Mouse (Mus musculus) lung, adult 2 months (tissue): Measurements from ENCODE around the gene Olfr503. TPM values are rescaled to one million over a fixed set of nuclear protein-coding genes. Genes with fewer than 3 reads are reported as not detected.
"Not testable (repeated sequence)": the region's sequence is repeated elsewhere in the genome, so short reads cannot be mapped to it uniquely, and the experiment has no call there.

Experiments used
- DNase-seq: peaks from one replicate; pipeline ENCODE4 v3.0.0; 2022
- H3K4me1 ChIP-seq: fragments of 200-500 bp; 2 replicates; pipeline ENCODE4 v1.6.1; 2011; ENCODE audit warnings: low read length; ENCODE audit not compliant: control insufficient read depth, insufficient read depth
- H3K4me3 ChIP-seq: fragments of 200-500 bp; replicated peaks from 2 replicates; pipeline ENCODE3; 2011; ENCODE audit warnings: low read depth, mild to moderate bottlenecking, control low read depth, low read length; ENCODE audit errors: extremely low read depth
- CTCF ChIP-seq: fragments of 200-500 bp; IDR thresholded peaks from 2 replicates; pipeline ENCODE4 v1.5.1; 2011; ENCODE audit warnings: mild to moderate bottlenecking, low read length, control low read depth; ENCODE audit not compliant: insufficient read depth
- POLR2A ChIP-seq: fragments of 200-500 bp; IDR thresholded peaks from 2 replicates; pipeline ENCODE4 v1.6.1; 2011; ENCODE audit warnings: low read depth, mild to moderate bottlenecking, control low read depth, low read length, borderline replicate concordance; ENCODE audit errors: extremely low read depth
- WGBS: fragments of 180-500 bp; shearing (Covaris S2); methylation state at CpG from one replicate; pipeline ENCODE4 v1.1.7; 2018; 5-methylcytosine and 5-hydroxymethylcytosine counted together
- polyA plus RNA-seq: library from polyadenylated mRNA; depleted of rRNA; stranded (reverse); fragments of >200 nt; gene quantifications from 2 replicates; pipeline ENCODE4 v1.2.3, GENCODE M21; 2012; rRNA removed

Olfr503 gene
- not detected in 2 replicates for polyA plus RNA-seq

- 33% methylated on average over 1 of the region's 1 CpGs for WGBS
- H3K4me1 ChIP-seq, DNase-seq, H3K4me3 ChIP-seq: not testable (repeated sequence)
Measured at GRCm38 (mm10) chr7:108544227-108544626, at the start of gene Olfr503. TSS of gene Olfr503 (plus strand) at chr7:108544527.

- 48% methylated on average over 1 of the region's 1 CpGs for WGBS
- Histone ChIP-seq H3K4me3 (no peak within 1 kb of the TSS), H3K4me1 (no peaks in the 10 kb centered on the region)
- no peak for TF ChIP-seq CTCF
- no peak for TF ChIP-seq POLR2A
- no peak for DNase-seq
Measured at GRCm38 (mm10) chr7:108524965-108525364, 19.4 kb upstream of the Olfr503 start, which contains the start of gene Olfr502. TSS of gene Olfr502 (minus strand) at chr7:108525065.

GRCm38 (mm10) chr7:108542416-108542815 is 1.9 kb upstream of the Olfr503 start:
- DNase-seq = no peak
- 81% methylated on average over 13 of the region's 13 CpGs for WGBS
- no peak for TF ChIP-seq POLR2A
- no peak for TF ChIP-seq CTCF
- Histone ChIP-seq H3K4me1 (no peaks in the 10 kb centered on the region), H3K4me3 (no peak overlapping the region)

GRCm38 (mm10) chr7:108565693-108566092 is 21.4 kb downstream of the Olfr503 start, which contains the start of gene Olfr504:
TSS of gene Olfr504 (minus strand) at chr7:108565793.
- no peaks in the 10 kb centered on the region for H3K4me1 ChIP-seq
- no peak for DNase-seq
- H3K4me3 ChIP-seq = no peak within 1 kb of the TSS
- TF ChIP-seq CTCF (no peak), POLR2A (no peak)
- 83% methylated on average over 1 of the region's 1 CpGs for WGBS

- no peaks in the 10 kb centered on the region for H3K4me1 ChIP-seq
- WGBS = 96% methylated on average over 1 of the region's 1 CpGs
- DNase-seq = no peak
- TF ChIP-seq CTCF = no peak
- no peak for TF ChIP-seq POLR2A
- no peak overlapping the region for H3K4me3 ChIP-seq
Measured at GRCm38 (mm10) chr7:108589797-108590196, 45.5 kb downstream of the Olfr503 start.

Other genes with a start within 250 kb of the Olfr503 start
- gene Olfr491, start 231.1 kb upstream of the Olfr503 start, polyA plus RNA-seq = not detected in 2 replicates
- not detected in 2 replicates for gene Olfr492, start 220.9 kb upstream of the Olfr503 start, polyA plus RNA-seq
- not detected in 2 replicates for gene Olfr493, start 197.5 kb upstream of the Olfr503 start, polyA plus RNA-seq
- gene Olfr494, start 179.2 kb upstream of the Olfr503 start, polyA plus RNA-seq = not detected in 2 replicates
- not detected in 2 replicates for gene Olfr495, start 151.4 kb upstream of the Olfr503 start, polyA plus RNA-seq
- not detected in 2 replicates for gene Olfr497, start 124.1 kb upstream of the Olfr503 start, polyA plus RNA-seq
- gene Olfr498, start 79.2 kb upstream of the Olfr503 start, polyA plus RNA-seq = not detected in 2 replicates
- not detected in 2 replicates for gene Olfr502, start 19.5 kb upstream of the Olfr503 start, polyA plus RNA-seq
- not detected in 2 replicates for gene Olfr504, start 21.3 kb downstream of the Olfr503 start, polyA plus RNA-seq
- not detected in 2 replicates for gene Olfr506, start 66.3 kb downstream of the Olfr503 start, polyA plus RNA-seq
- not detected in 2 replicates for gene Olfr507, start 77.3 kb downstream of the Olfr503 start, polyA plus RNA-seq
- gene Olfr508, start 85.5 kb downstream of the Olfr503 start, polyA plus RNA-seq = not detected in 2 replicates
- not detected in 2 replicates for gene Olfr509, start 107.4 kb downstream of the Olfr503 start, polyA plus RNA-seq
- gene Olfr510, start 121.9 kb downstream of the Olfr503 start, polyA plus RNA-seq = not detected in 2 replicates
- gene Olfr512, start 168.8 kb downstream of the Olfr503 start, polyA plus RNA-seq = not detected in 2 replicates
- not detected in 2 replicates for gene Olfr513, start 206.4 kb downstream of the Olfr503 start, polyA plus RNA-seq